In genomic region chr2:63828633-63829032, GRCm38 (mm10) we compare ENCODE assay signal across 20 mouse cellular contexts.
A peak's percentile ranks its signal among the peaks of the same experiment; 100 is the strongest.
DNase-seq lines count a peak whose midpoint lies in the region; ATAC-seq and TF ChIP-seq lines count a peak whose summit lies in the region.
"Had no signal": no experiment of that assay in that cellular context is flagged by ENCODE, and none has a peak within 500 bp of the region (broad histone marks: within the 10 kb centered on the region; RNA-seq: fewer than 3 reads in every experiment).

No protein-coding gene starts in this region.

- WGBS in kidney, adult 2 months = 34% methylated on average over 3 of the region's 3 CpGs
- 68% methylated on average over 3 of the region's 3 CpGs for WGBS in neural tube, embryonic 15.5 days
- 28% methylated on average over 3 of the region's 3 CpGs for WGBS in embryonic facial prominence, embryonic 14.5 days

- no peak overlapping the region for H3K9ac ChIP-seq in neural tube, embryonic 15.5 days (replicated peaks)
- no peak overlapping the region for H3K9ac ChIP-seq in embryonic facial prominence, embryonic 14.5 days (ENCODE audit: low read depth, low read length)
- H3K9ac ChIP-seq: liver, embryonic 13.5 days had no signal

- TF ChIP-seq POLR2A in kidney, adult 2 months (IDR thresholded peaks at IDR 0.05; ENCODE audit: low read depth, low read length) = no peak

- H3K27ac ChIP-seq in kidney, adult 2 months (ENCODE audit: insufficient read depth, low read depth, low read length) = no peak overlapping the region
- H3K27ac ChIP-seq in neural tube, embryonic 15.5 days (replicated peaks) = no peak overlapping the region
- H3K27ac ChIP-seq in embryonic facial prominence, embryonic 14.5 days (replicated peaks; ENCODE audit: low read depth, low read length) = no peak overlapping the region
- H3K27ac ChIP-seq: layer of hippocampus, adult 2 months; liver, embryonic 13.5 days had no signal

- no peak for TF ChIP-seq CTCF in kidney, adult 2 months (conservative IDR thresholded peaks at IDR 0.05; ENCODE audit: insufficient read depth, insufficient read length, low read depth, low read length)

- H3K27me3 ChIP-seq in kidney, adult 2 months (replicated peaks; ENCODE audit: control insufficient read depth, insufficient read depth, low read length) = no peaks in the 10 kb centered on the region
- H3K27me3 ChIP-seq in neural tube, embryonic 15.5 days (replicated peaks) = no peaks in the 10 kb centered on the region
- no peaks in the 10 kb centered on the region for H3K27me3 ChIP-seq in embryonic facial prominence, embryonic 14.5 days (replicated peaks; ENCODE audit: control insufficient read depth, insufficient read depth, low read length)
- H3K27me3 ChIP-seq: liver, embryonic 13.5 days; megakaryocyte, embryonic 14.5 days; Patski had no signal

- H3K4me3 ChIP-seq in kidney, adult 2 months (ENCODE audit: insufficient read depth, low read depth, low read length) = no peak overlapping the region
- no peak overlapping the region for H3K4me3 ChIP-seq in neural tube, embryonic 15.5 days (replicated peaks)
- no peak overlapping the region for H3K4me3 ChIP-seq in embryonic facial prominence, embryonic 14.5 days (ENCODE audit: low read depth, low read length)
- H3K4me3 ChIP-seq: layer of hippocampus, adult 2 months; liver, embryonic 13.5 days; megakaryocyte, embryonic 14.5 days had no signal

- H3K36me3 ChIP-seq in kidney, adult 2 months (ENCODE audit: control insufficient read depth, insufficient read depth, low read length) = no peaks in the 10 kb centered on the region
- H3K36me3 ChIP-seq in neural tube, embryonic 15.5 days = no peaks in the 10 kb centered on the region
- H3K36me3 ChIP-seq in embryonic facial prominence, embryonic 14.5 days (ENCODE audit: control insufficient read depth, insufficient read depth, low read length) = no peaks in the 10 kb centered on the region
- H3K36me3 ChIP-seq: liver, embryonic 13.5 days had no signal

- no peak for ATAC-seq in neural tube, embryonic 15.5 days (ENCODE audit: low FRiP score)
- ATAC-seq in embryonic facial prominence, embryonic 14.5 days (ENCODE audit: low read depth) = peak; percentile 44; the same call in 1 of the 2 replicates
- ATAC-seq in erythroid progenitor cell, adult 5-6 weeks (replicated peaks; ENCODE audit: low FRiP score, poor library complexity, severe bottlenecking) = no peak
- ATAC-seq: activated CD4-positive, CD25-positive, alpha-beta regulatory T cell, adult 4 months; midbrain, embryonic 16.5 days; Patski had no signal

- no peaks in the 10 kb centered on the region for H3K9me3 ChIP-seq in neural tube, embryonic 15.5 days (replicated peaks)
- H3K9me3 ChIP-seq in embryonic facial prominence, embryonic 14.5 days (ENCODE audit: control insufficient read depth, low read length) = no peaks in the 10 kb centered on the region
- H3K9me3 ChIP-seq: liver, embryonic 13.5 days had no signal

- no peak overlapping the region for H3K4me2 ChIP-seq in neural tube, embryonic 15.5 days
- H3K4me2 ChIP-seq in embryonic facial prominence, embryonic 14.5 days (ENCODE audit: low read depth, low read length) = no peak overlapping the region
- H3K4me2 ChIP-seq: liver, embryonic 13.5 days had no signal

- no peaks in the 10 kb centered on the region for H3K4me1 ChIP-seq in kidney, adult 2 months (ENCODE audit: control insufficient read depth, insufficient read depth, low read length)
- no peaks in the 10 kb centered on the region for H3K4me1 ChIP-seq in neural tube, embryonic 15.5 days
- H3K4me1 ChIP-seq in embryonic facial prominence, embryonic 14.5 days (ENCODE audit: control insufficient read depth, insufficient read depth, low read length) = peaks cover 14% of the 10 kb centered on the region
- H3K4me1 ChIP-seq: liver, embryonic 13.5 days; megakaryocyte, embryonic 14.5 days had no signal

- peak; percentile 10 for DNase-seq in kidney, adult 2 months
- no peak for DNase-seq in kidney, postnatal 10 days
- peak; percentile 16 for DNase-seq in neural tube, embryonic 10.5 days (ENCODE audit: extremely low spot score, low spot score)
- peak; percentile 38 for DNase-seq in embryonic facial prominence, embryonic 14.5 days (ENCODE audit: low spot score)
- peak; percentile 19 for DNase-seq in mesoderm, embryonic 11.5 days (ENCODE audit: low read depth, low spot score)
- no peak for DNase-seq in cerebellum, adult 9-11 months
- DNase-seq: adrenal gland, postnatal 14 days; cerebellum, adult 18-20 months; kidney, adult 8-10 months; left cerebral cortex, postnatal 4 days; liver, embryonic 13.5 days; right cerebral cortex, postnatal 14 days; thymus, postnatal 25 days had no signal

Comparison
In these comparisons a context has a peak if more than half of its experiments do, and no peak if none do; other contexts are left out.
1. DNase-seq: peak in kidney, adult 2 months (single experiment), neural tube, embryonic 10.5 days (single experiment), embryonic facial prominence, embryonic 14.5 days (single experiment) and mesoderm, embryonic 11.5 days (single experiment); none in kidney, postnatal 10 days (single experiment) and cerebellum, adult 9-11 months (single experiment).